ENCODE assay signal across 1 mouse cellular context in genomic region chr16:94571111-94571993, GRCm38 (mm10).
A peak's percentile ranks its signal among the peaks of the same experiment; 100 is the strongest.
TF ChIP-seq lines count a peak whose summit lies in the region.

No protein-coding gene starts in this region.

TF ChIP-seq in CH12.LX, 34 proteins besides CTCF, POLR2A, EP300 and RAD21 (continued from another document):
- no peak for TF ChIP-seq MAFK (IDR thresholded peaks at IDR 0.05; ENCODE audit: insufficient replicate concordance, low read length)
- no peak for TF ChIP-seq USF1 (IDR thresholded peaks at IDR 0.05; ENCODE audit: low read depth, low read length)
- TF ChIP-seq JUN (IDR thresholded peaks at IDR 0.05; ENCODE audit: insufficient read depth, low read depth, low read length), result no peak
- TF ChIP-seq MEF2A (IDR thresholded peaks at IDR 0.05; ENCODE audit: borderline replicate concordance, low read depth, low read length), result peak; percentile 69; the same call in 1 of the 2 replicates
- no peak for TF ChIP-seq ELF1 (IDR thresholded peaks at IDR 0.05; ENCODE audit: low read depth, low read length)
- TF ChIP-seq USF2 (conservative IDR thresholded peaks at IDR 0.05; ENCODE audit: low read depth, low read length), result no peak
- 0 out of 2 replicates have a peak, but pooled peaks have one; percentile 26 for TF ChIP-seq E2F4 (IDR thresholded peaks at IDR 0.05; ENCODE audit: insufficient replicate concordance, low read depth, low read length)
- no peak for TF ChIP-seq IRF4 (IDR thresholded peaks at IDR 0.05; ENCODE audit: low read depth, low read length)
- TF ChIP-seq KAT2A (IDR thresholded peaks at IDR 0.05; ENCODE audit: insufficient replicate concordance, low read length), result no peak
- no peak for TF ChIP-seq ZC3H11A (IDR thresholded peaks at IDR 0.05; ENCODE audit: low read depth, low read length)
- 0 out of 2 replicates have a peak, but pooled peaks have one; percentile 30 for TF ChIP-seq TBP (conservative IDR thresholded peaks at IDR 0.05; ENCODE audit: low read depth, low read length)
- TF ChIP-seq BHLHE40 (IDR thresholded peaks at IDR 0.05; ENCODE audit: low read depth, low read length), result no peak; the same call in 1 of the 2 replicates
- no peak for TF ChIP-seq UBTF (IDR thresholded peaks at IDR 0.05; ENCODE audit: low read depth, low read length)
- no peak for TF ChIP-seq SMC3 (IDR thresholded peaks at IDR 0.05; ENCODE audit: low read depth, low read length)
- no peak for TF ChIP-seq MAX (IDR thresholded peaks at IDR 0.05; ENCODE audit: low read length)
- TF ChIP-seq JUND (conservative IDR thresholded peaks at IDR 0.05; ENCODE audit: low read depth, low read length), result no peak; the same call in 1 of the 2 replicates
- TF ChIP-seq MAZ (IDR thresholded peaks at IDR 0.05; ENCODE audit: low read depth, low read length), result no peak; the same call in 1 of the 2 replicates
- peak; percentile 61 for TF ChIP-seq MXI1 (IDR thresholded peaks at IDR 0.05; ENCODE audit: low read depth, low read length)
- peak; percentile 90; the same call in 1 of the 2 replicates for TF ChIP-seq CHD1 (IDR thresholded peaks at IDR 0.05; ENCODE audit: low read depth, low read length)
- 0 out of 2 replicates have a peak, but pooled peaks have one; percentile 41 for TF ChIP-seq ZMIZ1 (IDR thresholded peaks at IDR 0.05; ENCODE audit: low read depth, low read length)
- no peak for TF ChIP-seq NRF1 (IDR thresholded peaks at IDR 0.05; ENCODE audit: low read depth, low read length)
